Mouse (Mus musculus) small intestine, adult 2 months (tissue): Measurements from ENCODE around the gene Rpl39.

Experiments
- CTCF ChIP-seq: fragments of 200-500 bp; IDR thresholded peaks from 2 replicates; pipeline ENCODE4 v1.5.1; 2012; ENCODE audit warnings: low read depth, mild to moderate bottlenecking, control low read depth, inconsistent platforms, low read length, moderate library complexity, mixed read lengths; ENCODE audit not compliant: insufficient replicate concordance, insufficient read length; ENCODE audit errors: extremely low read depth
- POLR2A ChIP-seq: fragments of 200-500 bp; IDR thresholded peaks from 2 replicates; pipeline ENCODE4 v1.6.1; 2012; ENCODE audit warnings: low read depth, mild to moderate bottlenecking, control low read depth, inconsistent platforms, low read length, moderate library complexity

DNA sequence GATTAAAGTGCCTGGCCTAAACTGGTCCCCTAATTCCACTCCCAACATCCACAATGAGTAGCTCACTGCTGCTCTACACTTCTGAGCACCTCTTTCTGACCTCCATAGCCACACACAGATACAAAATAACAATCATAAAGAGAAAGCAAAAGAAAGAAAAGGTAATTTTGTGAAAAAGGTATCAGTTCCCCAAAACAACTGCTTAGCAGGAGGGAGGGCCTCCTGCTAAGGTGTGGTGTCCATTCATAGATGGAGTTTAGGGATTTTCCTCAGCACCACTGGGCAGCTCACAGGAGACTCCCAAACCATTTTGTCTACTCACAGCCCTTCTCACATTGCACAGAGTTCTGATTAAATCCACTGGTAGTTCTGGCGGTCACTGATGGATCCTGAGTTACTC lies 3.6 kb upstream of the Rpl39 start:
- TF ChIP-seq POLR2A (no peak), CTCF (no peak)
